Mouse (Mus musculus) forebrain, embryonic 11.5 days (tissue): ENCODE data around the gene Hba-a1. TPM values are rescaled to one million over a fixed set of nuclear protein-coding genes. Genes with fewer than 3 reads are reported as not detected.
"Not testable (repeated sequence)": the region's sequence is repeated elsewhere in the genome, so short reads cannot be mapped to it uniquely, and the experiment has no call there.

Source experiments
- ATAC-seq: fragments of 200-750 bp; cut with Nextera tagmentation; replicated peaks from 2 replicates; pipeline ENCODE4 v1.8.0; 2017; ENCODE audit warnings: moderate TSS enrichment; ENCODE audit not compliant: low FRiP score
- DNase-seq: peaks from one replicate; pipeline ENCODE4 v3.0.0-alpha.2; 2017; ENCODE audit warnings: low spot score
- H3K27ac ChIP-seq: fragments of 300-500 bp; sonication (generic); 2 replicates; pipeline ENCODE4 v1.5.1; 2014; ENCODE audit warnings: low read depth, low read length
- H3K27me3 ChIP-seq: fragments of 300-500 bp; sonication (generic); 2 replicates; pipeline ENCODE4 v1.6.1; 2014; ENCODE audit warnings: mild to moderate bottlenecking, low read length, mixed read lengths; ENCODE audit not compliant: control insufficient read depth, insufficient read depth
- H3K36me3 ChIP-seq: fragments of 300-500 bp; sonication (generic); 2 replicates; pipeline ENCODE4 v1.6.1; 2014; ENCODE audit warnings: mild to moderate bottlenecking, low read length, moderate library complexity, mixed read lengths; ENCODE audit not compliant: control insufficient read depth, insufficient read depth
- H3K4me1 ChIP-seq: fragments of 300-500 bp; sonication (generic); replicated peaks from 2 replicates; pipeline ENCODE4 v1.6.1; 2014; ENCODE audit warnings: low read length, mixed read lengths; ENCODE audit not compliant: control insufficient read depth, insufficient read depth
- H3K4me2 ChIP-seq: fragments of 300-500 bp; sonication (generic); 2 replicates; pipeline ENCODE4 v1.6.1; 2014; ENCODE audit warnings: low read depth, mild to moderate bottlenecking, low read length, moderate library complexity, mixed read lengths; ENCODE audit not compliant: severe bottlenecking
- H3K4me3 ChIP-seq: fragments of 300-500 bp; sonication (generic); 2 replicates; pipeline ENCODE4 v1.5.1; 2014; ENCODE audit warnings: low read depth, low read length
- H3K9ac ChIP-seq: fragments of 300-500 bp; sonication (generic); 2 replicates; pipeline ENCODE4 v1.6.1; 2014; ENCODE audit warnings: low read length
- H3K9me3 ChIP-seq: fragments of 300-500 bp; sonication (generic); 2 replicates; pipeline ENCODE4 v1.6.1; 2016; ENCODE audit warnings: low read length, mixed read lengths; ENCODE audit not compliant: control insufficient read depth
- WGBS: fragments of 180-500 bp; shearing (Covaris S2); extraction: QIAGEN DNeasy Blood & Tissue Kit; methylation state at CpG from one replicate; pipeline ENCODE4 v1.1.7; 2014; 5-methylcytosine and 5-hydroxymethylcytosine counted together
- polyA plus RNA-seq: library from polyadenylated mRNA; unstranded; fragments of >200 nt; fragmentation: Nextera tagmentation; extraction: Ambion mirVana; gene quantifications from 2 replicates; pipeline ENCODE4 v1.2.1, GENCODE M21; 2014

The Hba-a1 gene
- polyA plus RNA-seq, 1 experiment from 2014 or later = 3,025 TPM

- 77% methylated on average over 1 of the region's 1 CpGs for WGBS
These were observed 1.7 kb upstream of the Hba-a1 start for GRCm38 (mm10) chr11:32281416-32282144.

GRCm38 (mm10) chr11:32284582-32284981 is 1.3 kb downstream of the Hba-a1 start:
- ATAC-seq, H3K27me3 ChIP-seq, H3K27ac ChIP-seq, H3K4me3 ChIP-seq, H3K9me3 ChIP-seq, DNase-seq, H3K4me1 ChIP-seq, H3K4me2 ChIP-seq, H3K36me3 ChIP-seq, H3K9ac ChIP-seq: not testable (repeated sequence)
- WGBS = 70% methylated on average over 2 of the region's 2 CpGs

More at GRCm38 (mm10) chr11:32281416-32282144, 1.7 kb upstream of the Hba-a1 start:
- ATAC-seq (no peak), DNase-seq (no peak)
- Histone ChIP-seq H3K4me2 (no peak overlapping the region), H3K4me1 (no peaks in the 10 kb centered on the region; the same call in 1 of the 2 replicates), H3K9me3 (no peaks in the 10 kb centered on the region), H3K36me3 (no peaks in the 10 kb centered on the region), H3K27me3 (no peaks in the 10 kb centered on the region), H3K27ac (no peak overlapping the region), H3K9ac (no peak overlapping the region), H3K4me3 (no peak overlapping the region)

- Histone ChIP-seq H3K4me3 (no peak overlapping the region), H3K27ac (no peak overlapping the region), H3K4me2 (no peak overlapping the region), H3K9ac (no peak overlapping the region), H3K27me3 (no peaks in the 10 kb centered on the region), H3K36me3 (no peaks in the 10 kb centered on the region), H3K9me3 (no peaks in the 10 kb centered on the region), H3K4me1 (no peaks in the 10 kb centered on the region; the same call in 1 of the 2 replicates)
- DNase-seq (no peak), ATAC-seq (no peak)
- WGBS = 79% methylated on average over 7 of the region's 7 CpGs
These were observed 1.9 kb downstream of the Hba-a1 start for GRCm38 (mm10) chr11:32285031-32285775.

GRCm38 (mm10) chr11:32285887-32286286 is 2.6 kb downstream of the Hba-a1 start:
- H3K4me3 ChIP-seq, H3K36me3 ChIP-seq, DNase-seq, H3K27me3 ChIP-seq, ATAC-seq, H3K4me1 ChIP-seq, H3K4me2 ChIP-seq, H3K27ac ChIP-seq, H3K9ac ChIP-seq, H3K9me3 ChIP-seq: not testable (repeated sequence)

GRCm38 (mm10) chr11:32286695-32287492 is 3.6 kb downstream of the Hba-a1 start, which contains the start of gene Hbq1b:
Hbq1b (plus strand) TSS chr11:32286965.
- not testable (repeated sequence) for H3K36me3 ChIP-seq, H3K27me3 ChIP-seq, H3K27ac ChIP-seq, H3K9ac ChIP-seq, H3K9me3 ChIP-seq, H3K4me1 ChIP-seq
- ATAC-seq (peak; percentile 67), DNase-seq (peak; percentile 82)
- H3K4me3 ChIP-seq = 0 out of 2 replicates have a peak within 1 kb of the TSS, but pooled peaks have one; percentile 16
- WGBS = 21% methylated on average over 30 of the region's 33 CpGs
- H3K4me2 ChIP-seq = peak within 1 kb of the TSS; percentile 38

- no peak overlapping the region for H3K27ac ChIP-seq
- DNase-seq (no peak), ATAC-seq (no peak)
- no peaks in the 10 kb centered on the region for H3K36me3 ChIP-seq
- H3K9ac ChIP-seq = no peak overlapping the region
- no peak overlapping the region for H3K4me2 ChIP-seq
- no peaks in the 10 kb centered on the region for H3K27me3 ChIP-seq
- H3K4me1 ChIP-seq = no peaks in the 10 kb centered on the region; the same call in 1 of the 2 replicates
- H3K4me3 ChIP-seq = no peak overlapping the region
- WGBS = 74% methylated on average over 9 of the region's 9 CpGs
- no peaks in the 10 kb centered on the region for H3K9me3 ChIP-seq
These were observed 4.1 kb downstream of the Hba-a1 start for GRCm38 (mm10) chr11:32287493-32287825.

GRCm38 (mm10) chr11:32292819-32293218 is 9.5 kb downstream of the Hba-a1 start:
- not testable (repeated sequence) for H3K9ac ChIP-seq, DNase-seq, H3K4me1 ChIP-seq, H3K4me3 ChIP-seq, H3K4me2 ChIP-seq, H3K9me3 ChIP-seq, H3K36me3 ChIP-seq, H3K27ac ChIP-seq, ATAC-seq, H3K27me3 ChIP-seq
- WGBS = 84% methylated on average over 4 of the region's 4 CpGs

- H3K27me3 ChIP-seq, H3K9ac ChIP-seq, H3K4me3 ChIP-seq, H3K36me3 ChIP-seq, H3K27ac ChIP-seq, DNase-seq, H3K9me3 ChIP-seq, H3K4me2 ChIP-seq, ATAC-seq, H3K4me1 ChIP-seq: not testable (repeated sequence)
- 69% methylated on average over 3 of the region's 3 CpGs for WGBS
These were observed 10.2 kb downstream of the Hba-a1 start for GRCm38 (mm10) chr11:32293479-32293878.
